Mouse (Mus musculus) CD4-positive helper T cell, adult 2 months (primary cell): ENCODE data around the gene Htr5b.

Experiments
- DNase-seq: peaks from one replicate; pipeline ENCODE4 v3.0.0-alpha.2; 2012; ENCODE audit warnings: low read depth, missing footprints, low spot score

Gene Htr5b

DNA sequence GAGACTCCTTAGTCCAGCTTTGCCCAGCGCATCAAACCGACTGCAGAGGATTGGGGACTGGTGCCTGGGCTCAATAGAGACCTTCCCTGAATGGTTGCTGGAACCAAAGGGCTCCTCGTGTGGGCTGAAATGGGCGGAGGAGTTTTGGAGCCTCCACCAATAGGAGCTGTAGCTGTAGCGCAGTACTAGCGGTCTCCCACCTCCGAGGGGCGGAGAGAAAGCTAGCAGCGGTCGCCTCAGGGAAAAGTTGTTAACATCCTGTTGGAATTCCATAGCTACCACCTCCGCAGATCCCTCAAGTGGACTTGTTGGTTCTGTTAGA lies at the start of gene Htr5b:
Gene Htr5b (minus strand): TSS at position 67 of the 322 bp plus-strand sequence.
- DNase-seq: no peak

DNA sequence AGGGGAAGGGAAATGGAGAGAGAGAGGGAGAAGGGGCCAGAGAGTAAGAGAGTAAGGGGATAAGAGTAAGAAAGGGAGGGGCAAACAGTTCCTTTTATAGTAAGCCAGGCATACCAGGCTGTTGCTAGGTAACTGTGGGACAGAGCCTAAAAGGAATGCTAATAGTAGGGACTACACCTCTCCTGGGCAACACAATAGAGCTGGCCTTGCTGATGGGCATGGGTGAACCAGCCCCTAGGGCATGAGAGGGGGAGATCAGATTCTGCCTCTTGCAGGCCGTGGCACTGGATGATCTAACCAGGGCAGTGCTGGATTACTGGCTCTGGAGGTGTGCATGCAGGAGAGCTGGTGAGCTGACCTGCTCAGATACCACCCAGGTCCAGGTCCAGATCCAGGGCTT lies 49.2 kb upstream of the Htr5b start:
- no peak for DNase-seq

DNA sequence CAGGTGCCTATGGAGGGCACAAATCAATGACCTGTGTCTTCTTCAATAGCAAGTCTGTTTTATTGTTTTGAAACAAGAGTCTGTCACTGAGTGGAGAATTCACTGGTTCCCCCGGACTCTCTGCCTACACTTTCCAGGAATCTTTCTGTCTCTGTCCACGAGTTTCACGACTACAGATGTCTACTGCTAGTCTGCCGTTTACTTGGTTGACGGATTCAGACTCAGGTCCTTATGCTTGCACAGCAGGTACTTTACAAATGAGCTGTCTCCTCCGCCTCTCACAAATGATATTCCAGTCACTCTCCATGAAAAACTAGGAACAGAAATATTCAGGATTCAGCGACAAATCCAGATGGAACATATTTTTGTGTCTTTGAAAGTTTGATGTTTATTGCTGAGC lies 42.3 kb upstream of the Htr5b start:
- no peak for DNase-seq

DNA sequence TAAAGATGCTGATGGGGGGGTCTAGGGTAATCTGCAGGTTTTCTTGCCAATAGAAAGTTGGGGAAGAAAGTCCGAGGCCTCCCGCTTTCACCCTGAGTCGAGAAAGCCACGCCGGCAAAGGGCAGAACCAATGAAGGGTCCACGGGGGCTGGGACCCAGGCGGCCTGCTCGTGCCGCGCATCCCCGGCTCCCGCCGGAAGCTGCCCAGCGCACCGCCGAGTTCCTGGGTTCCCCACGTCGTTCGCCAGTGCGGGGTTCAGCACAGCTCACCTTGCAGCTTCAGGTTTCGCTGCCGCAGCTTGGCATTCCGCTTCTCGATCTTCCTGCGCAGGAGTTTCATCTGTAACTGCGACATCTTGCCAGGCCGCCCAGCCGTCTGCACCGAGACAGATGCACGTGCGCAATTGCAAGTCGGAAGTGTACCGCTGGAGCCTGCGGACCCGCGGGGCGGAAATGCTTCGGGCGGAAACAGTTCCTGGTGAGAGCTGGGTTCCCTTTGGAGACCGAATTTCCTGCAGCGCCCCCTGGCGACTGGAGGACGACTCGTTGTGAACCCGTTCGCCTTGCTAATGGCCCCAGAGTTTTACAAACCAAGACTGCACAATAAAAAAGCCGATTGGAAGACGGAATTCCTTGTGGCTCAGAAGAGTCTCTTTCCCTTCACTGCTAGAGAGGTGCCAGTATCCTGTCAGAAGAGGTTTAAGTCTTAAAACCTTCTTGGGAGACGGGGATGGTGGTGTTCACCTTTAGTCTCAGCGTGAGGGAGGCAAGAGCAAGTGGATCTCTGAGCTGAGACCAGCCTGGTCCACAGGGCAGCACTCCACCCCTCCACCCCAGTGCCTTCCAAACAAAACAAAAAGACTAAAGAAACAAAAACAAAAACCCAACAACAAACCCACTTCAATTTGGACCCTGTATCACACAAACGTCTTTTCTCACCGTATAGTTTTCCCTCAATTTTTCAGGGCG lies 39.5 kb upstream of the Htr5b start, which contains the start of gene Ddx18:
Gene Ddx18 (minus strand): TSS at position 469 of the 969 bp plus-strand sequence.
- DNase-seq: peak; percentile 94

DNA sequence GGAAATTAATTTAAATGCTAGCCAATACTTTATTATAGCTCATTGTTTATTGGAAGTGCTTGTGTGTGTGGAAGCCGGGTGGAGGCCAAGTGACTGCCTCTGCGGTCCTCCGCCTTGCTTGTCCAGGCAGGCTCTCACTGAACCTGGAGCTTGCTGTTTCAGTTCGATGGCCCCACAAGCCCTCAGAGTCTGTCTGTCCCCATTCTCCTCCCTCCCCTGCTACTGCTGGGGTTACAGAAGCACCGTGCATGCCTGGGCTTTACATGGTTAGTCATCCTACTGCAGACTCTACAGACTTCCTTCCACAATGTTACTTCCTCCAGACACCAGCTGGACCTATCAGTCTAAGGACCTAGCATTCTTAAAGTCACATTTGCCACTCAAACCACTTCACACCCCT lies 29.6 kb upstream of the Htr5b start:
- no peak for DNase-seq

DNA sequence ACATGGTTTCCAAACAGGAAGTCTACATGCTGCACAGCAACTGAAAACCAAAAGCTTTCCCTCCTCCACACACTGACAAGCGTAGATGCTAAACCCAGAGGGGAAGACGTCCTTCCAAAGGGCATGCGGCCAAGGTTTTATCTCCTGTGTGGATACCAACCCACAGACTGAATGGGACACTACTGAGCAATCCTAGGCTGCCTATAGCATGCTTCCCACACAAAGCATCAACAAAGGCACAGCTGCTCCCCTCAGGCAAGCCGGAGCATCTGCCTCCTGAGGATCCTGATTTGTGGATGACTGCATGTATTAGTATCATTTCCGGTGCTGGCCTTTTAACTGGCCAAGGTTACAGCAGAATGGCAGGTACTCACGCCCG lies 23.2 kb upstream of the Htr5b start:
- no peak for DNase-seq

DNA sequence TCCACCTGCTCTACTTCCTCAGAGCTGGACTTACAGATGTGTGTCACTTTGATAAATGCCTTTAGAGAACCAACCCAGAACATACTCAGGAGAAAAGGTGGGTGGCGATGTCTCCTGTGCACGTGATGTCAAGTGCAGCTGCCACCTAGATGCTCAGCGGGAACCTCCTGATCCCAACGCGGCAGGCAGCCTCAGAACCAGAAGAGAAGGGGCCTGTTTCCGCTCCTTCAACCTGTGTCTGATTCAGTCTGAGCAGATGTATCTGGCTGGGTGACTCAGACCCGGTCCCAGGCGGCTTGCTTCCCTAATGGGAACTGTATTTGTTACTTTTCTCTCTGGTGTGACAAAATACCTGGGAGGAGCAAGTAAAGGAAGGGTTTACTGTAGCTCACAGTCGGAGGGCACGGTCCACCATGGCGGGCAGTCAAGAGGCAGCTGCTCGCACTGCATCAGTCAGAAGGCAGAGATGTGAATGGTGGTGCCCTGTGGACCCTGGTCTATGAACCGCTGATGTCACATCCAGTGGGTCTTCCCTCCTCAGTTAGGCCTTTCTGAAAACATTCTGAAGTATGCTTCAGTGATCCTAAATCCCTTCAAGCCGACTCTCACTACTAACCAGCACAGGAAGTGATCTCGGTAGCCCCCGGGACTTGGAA lies 22.7 kb upstream of the Htr5b start:
- DNase-seq: no peak

DNA sequence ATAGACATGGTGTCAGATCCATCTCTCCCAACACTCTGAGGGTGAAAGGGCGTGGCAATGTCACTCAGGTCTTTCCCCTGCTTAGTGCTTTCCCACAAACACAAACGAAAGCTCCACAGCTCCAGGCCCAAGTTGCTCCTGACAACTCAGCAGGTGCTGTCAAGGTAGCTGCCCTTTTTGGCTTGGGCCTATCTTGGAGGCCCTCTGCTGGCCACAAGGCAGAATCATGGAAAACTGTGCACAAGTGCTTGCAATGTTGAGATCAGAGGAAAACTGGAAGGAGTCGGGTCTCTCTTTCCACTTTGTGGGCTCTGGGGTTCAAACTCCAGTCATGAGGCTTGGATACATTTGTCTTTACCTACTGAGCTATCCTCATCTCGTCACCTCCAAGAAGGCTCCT lies 21.2 kb upstream of the Htr5b start:
- no peak for DNase-seq

DNA sequence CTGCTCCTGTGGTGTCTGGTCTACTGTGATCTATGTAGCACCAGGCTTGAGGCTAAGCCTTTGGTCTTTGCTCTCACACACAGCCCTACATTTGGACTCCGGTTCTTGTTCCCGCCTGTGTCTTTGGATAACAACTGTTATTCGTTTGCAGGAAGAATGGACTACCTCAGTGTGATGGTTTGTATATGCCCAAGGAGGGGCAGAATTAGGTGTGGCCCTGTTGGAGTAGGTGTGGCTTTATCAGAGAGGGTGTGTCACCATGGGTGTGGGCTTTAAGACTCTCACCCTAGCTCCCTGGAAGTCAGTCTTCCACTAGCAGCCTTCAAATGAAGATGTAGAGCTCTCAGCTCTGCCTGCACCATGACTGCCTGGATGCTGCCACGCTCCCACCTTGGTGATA lies 20.4 kb upstream of the Htr5b start:
- DNase-seq: no peak

DNA sequence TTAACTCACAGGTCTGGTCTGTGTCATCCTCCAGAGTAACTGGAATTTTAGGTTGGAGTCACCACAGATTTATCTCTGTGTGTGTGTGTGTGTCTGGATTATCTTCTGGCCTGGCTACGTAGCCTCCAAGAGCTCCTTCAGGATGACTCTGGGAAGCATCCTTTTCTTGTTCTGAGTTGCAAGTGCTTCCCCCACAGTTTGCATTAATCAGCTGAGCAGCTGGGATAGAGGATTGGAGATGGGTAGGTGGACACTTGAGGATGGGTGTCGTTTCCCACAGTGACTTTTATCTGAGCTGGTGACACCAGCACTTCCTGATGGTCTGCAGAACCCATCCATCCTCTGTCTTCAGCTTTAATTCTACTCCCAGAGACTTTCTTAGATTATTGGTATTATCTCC lies 18.6 kb upstream of the Htr5b start:
- no peak for DNase-seq

DNA sequence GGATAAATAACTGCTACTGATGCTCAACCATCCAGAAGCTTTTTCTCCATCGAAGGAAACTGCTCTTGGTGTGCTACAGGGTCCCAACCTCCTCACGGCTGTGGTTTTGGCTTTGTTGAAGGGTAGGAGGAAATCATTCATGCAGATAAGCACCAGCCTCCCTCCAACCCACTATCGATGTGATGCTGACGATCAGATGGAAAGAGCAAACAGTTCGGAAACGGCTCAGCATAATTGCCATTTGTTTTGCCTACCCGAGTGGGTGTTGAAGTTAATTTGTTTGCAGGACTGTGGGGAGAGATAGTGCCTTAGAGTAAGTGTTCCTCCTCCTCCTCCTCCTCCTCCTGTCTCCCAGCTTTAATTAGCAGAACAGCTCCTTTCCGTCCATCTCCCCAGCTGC lies 12.1 kb upstream of the Htr5b start:
- DNase-seq: no peak

DNA sequence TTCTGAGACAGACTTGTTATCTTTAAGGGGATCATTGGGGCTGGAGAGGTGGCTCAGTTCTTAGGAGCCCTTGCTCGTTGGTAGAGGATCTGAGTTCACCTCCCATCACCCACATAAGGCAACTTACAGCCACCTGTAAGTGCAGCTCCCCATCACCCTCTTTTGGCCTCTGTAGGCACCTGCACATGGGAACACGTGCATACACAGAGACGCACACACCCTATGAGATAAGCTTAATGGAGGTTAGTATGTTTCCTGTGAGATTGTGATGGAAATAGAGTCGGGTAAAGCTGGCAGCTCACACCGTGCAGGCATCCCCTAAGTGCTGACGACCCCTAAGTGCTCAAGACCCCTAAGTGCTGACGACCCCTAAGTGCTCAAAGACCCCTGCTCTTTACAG lies 3.2 kb upstream of the Htr5b start:
- no peak for DNase-seq

DNA sequence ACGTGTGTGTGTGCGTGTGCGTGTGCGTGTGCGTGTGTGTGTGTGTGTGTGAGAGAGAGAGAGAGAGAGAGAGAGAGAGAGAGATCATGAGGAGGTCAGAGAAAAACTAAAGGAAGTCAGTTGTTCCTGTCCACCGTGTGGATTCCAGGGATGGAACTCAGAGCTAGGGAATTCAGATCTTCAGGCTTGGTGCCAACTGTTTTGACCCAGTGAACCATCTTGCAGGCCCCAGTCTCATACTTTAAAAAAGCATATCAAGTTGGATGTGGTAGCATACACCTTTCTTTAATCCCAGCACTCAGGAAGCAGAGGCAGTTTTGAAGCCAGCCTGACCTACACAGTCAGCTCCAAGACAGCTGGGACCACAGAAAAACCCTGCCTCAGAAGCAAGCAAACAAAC lies 1.0 kb upstream of the Htr5b start:
- no peak for DNase-seq

DNA sequence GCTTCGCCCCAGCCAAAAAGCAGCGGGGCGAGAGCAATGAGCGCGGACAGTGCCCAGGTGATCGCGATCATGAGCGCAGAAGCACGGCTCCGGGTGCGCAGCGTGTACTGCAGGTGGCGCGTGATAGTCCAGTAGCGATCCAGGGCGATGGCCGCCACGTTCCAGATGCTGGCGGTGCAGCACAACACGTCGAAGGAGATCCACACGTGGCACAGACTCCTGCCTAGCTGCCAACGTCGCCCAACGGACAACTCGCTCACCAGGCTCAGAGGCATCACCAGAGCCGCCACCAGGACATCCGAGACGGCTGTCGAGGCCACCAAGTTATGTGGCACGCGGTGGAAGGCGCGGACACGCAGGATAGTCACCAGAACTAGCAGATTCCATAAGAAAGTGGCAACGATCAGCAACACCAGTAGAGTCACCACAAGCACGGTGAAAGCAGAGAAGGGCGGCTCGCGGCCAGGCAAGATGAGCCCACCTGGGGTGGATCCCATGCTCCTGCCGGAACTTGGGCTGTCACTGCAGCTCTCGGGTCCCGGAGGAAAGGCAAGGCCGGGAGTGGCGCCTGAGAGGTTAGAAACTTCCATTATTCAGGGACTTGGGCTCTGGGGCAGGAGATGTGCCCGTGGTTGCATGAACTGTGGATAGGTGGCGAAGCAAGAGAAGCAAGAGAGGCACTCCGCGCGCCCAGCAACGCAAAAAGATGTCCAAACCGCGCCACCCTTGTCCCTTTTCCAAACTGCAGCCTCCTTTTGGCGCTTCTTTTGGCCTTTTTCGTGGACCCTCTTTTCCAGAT lies 466 bp downstream of the Htr5b start:
- no peak for DNase-seq

DNA sequence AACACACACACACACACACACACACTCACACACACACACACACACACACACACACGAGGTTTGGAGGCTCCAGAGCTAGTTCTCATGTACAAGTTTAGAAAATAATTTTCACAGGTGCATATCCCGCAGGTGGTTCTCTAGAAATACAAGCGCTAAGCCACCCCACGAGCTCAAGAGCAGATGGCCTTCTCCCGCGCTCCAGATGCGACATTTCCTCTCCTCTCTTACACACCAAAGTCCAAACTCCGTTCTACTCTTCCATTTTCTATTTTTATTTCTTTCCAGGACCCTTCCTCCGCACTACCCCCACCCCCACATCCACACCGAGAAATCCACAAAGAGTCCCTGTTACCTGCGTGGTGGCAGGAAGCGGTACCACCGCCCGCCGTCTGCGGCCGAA lies 1.2 kb downstream of the Htr5b start:
- no peak for DNase-seq

DNA sequence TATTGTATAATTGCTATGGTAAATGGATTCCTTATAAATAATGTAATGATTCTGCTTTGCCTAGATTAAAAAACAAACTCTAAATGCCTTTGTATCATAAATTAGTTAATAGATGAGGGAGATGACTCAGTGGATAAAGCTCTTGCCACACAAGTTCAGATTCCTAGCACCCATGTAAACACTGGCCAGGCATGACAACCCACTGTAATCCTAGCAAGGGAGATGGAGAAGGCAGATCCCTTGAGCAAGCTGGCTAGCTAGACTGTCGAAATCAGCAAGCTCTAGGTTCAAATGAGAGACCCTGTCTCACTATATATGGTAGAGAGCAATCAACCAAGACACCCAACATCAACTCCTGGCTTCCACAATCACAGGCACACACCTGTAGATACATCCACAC lies 9.7 kb downstream of the Htr5b start:
- DNase-seq: no peak

DNA sequence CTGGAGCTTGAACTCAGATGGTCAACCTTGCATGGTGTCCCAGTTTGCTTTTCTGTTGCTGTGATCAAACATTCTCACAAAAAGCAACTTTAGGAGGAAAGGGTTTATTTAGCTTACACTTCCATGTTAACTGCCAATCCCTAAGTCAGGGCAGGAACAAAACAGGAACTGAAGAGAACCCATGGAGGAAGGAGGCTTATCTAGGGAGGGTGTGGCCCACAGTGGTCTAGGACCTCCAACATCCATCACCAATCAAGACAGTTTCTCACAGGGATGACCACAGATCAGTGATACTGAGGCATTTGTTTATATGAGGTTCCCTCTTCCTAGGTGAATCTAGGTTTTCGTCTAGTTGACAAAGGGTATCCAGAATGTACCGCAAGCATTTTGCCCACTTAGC lies 16.3 kb downstream of the Htr5b start:
- DNase-seq: no peak

DNA sequence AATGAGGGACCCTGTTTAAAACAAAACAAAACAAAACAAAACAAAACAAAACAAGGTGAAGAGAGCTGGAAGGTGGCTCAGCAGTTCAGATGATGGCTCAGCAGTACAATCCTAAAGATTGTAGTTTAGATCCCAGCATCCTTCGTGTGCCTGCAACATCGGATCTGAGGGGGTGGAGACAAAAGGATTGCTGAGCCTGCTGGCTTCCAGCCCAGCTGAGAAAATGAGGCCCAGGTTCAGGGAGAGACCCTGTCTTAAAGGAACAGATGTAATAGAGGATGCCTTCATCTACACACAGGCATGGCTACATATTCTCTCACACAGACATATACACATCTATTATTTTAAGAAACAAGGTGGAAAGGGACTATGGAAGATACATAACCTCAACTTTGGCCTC lies 17.1 kb downstream of the Htr5b start:
- no peak for DNase-seq

DNA sequence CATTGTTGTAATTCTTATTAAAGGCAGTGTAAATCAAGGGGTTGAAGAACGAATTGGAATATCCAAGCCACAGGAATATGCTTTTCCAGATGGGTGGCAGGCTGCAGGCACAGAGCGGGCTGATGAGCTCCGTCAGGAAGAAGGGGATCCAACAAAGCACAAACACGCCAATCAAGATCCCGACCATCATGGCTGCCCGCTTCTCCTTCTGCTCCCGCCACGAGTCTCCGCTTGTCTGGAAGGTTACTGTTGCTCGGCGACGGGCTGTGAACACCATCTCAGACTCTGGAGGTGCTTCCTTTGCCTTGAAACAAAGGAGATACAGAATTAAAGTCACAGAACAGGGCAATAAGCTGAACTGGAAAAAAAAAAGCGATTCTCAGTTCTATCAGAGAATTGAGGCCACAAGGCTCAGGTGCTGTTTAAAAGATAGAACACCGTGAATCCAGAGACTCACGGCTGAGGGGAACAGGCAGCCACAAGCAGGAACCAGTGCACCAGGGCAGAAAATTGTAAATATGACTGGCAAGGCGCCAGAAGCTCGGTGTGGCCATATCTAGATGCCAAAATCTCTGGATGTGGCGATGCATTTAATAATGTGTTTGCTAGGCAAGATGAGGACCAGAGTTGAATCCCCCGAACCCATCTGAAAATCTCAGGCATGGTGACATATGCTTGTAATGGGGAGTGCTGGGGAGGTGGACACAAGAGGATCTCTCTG lies 17.7 kb downstream of the Htr5b start:
- DNase-seq: no peak

DNA sequence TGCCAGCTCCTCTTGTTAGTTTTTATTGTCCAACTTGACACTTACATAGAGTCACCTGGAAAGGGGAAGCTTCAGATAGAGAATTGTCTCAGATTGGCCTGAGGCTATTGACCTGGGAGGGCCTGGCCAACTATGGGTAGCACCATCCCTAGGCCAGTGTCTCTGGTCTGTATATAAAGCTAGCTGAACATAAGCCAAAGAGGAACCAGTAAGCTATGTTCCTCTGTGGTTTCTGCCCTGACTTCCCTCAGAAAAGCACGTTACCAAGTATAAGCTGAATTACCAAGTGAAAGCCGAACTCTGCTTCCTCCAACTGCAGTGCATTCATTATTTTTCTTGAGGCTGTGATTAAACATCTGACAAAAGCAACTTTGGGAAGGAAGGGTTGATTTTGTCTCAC lies 19.5 kb downstream of the Htr5b start:
- DNase-seq: no peak

DNA sequence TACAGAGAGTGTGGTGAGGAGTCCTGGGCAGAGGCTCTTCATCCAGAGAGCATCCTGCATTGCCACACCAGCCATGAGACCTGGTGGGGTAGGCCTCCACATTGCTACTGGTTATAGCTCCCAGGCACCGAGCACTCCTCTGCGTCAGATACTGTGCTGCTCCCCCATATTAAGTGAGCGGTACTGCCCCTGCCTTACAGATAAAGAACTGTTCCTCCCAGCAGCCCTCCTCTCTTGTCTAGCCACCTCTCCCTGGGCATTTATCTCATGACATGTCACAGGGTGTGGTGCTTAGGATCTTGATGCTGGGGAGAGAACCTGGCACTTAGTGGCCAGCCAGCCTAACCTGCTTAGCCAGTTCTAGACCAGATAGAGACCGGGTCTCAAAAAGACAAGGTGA lies 31.2 kb downstream of the Htr5b start:
- DNase-seq: no peak

DNA sequence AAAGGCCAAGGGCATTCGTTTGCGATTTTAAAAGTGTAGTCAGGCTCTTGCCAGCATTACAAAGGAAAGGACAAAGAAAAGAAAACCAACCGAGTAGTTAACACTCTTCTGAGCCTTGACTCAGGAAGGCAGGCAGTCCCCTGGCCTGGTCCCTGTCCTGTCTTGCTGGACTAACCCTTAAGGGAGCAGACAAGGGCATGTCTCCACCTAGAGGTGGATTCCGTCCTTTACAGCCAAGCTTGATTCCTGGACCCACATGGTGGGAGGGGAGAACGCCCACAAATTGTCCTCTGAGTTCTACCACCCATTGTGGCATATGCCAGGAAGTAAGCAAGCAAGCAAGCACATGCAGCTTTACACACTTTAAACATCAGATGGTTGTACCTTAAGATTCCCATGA lies 38.0 kb downstream of the Htr5b start:
- no peak for DNase-seq
